Mouse (Mus musculus): ENCODE results near the gene Yeats2.

Gene Yeats2

GRCm38 (mm10) chr16:20280238-20280637 is 139.4 kb downstream of the Yeats2 start:
- DNase-seq (ENCODE audit: low spot score) = no peak
